Mouse (Mus musculus) gastrocnemius, postnatal 10 days (tissue): ENCODE data around the gene Adck1. TPM values are rescaled to one million over a fixed set of nuclear protein-coding genes. Genes with fewer than 3 reads are reported as not detected.
A peak's percentile ranks its signal among the peaks of the same experiment; 100 is the strongest.
"Not testable (repeated sequence)": the region's sequence is repeated elsewhere in the genome, so short reads cannot be mapped to it uniquely, and the experiment has no call there.

ENCODE experiments used
- DNase-seq: peaks from one replicate; pipeline ENCODE4 v3.0.0; 2021; ENCODE audit warnings: mixed read lengths
- long read RNA-seq, 2 experiments: library from polyadenylated mRNA; stranded (forward); transcript quantifications; one replicate each; pipeline ENCODE4 v2.0.0; 2021
- total RNA-seq, 2 experiments: library from RNA; stranded (reverse); gene quantifications; 2 replicates each; pipeline ENCODE4 v1.2.3; 2021

Gene Adck1
- total RNA-seq, result 10 to 100 TPM; 10.4 to 10.8 TPM
- long read RNA-seq, experiment 1, transcript Adck1-201 (11 exons, 2,158 nt), result minor isoform, 6 of 30 reads
- long read RNA-seq, experiment 1, transcript Adck1-202 (11 exons, 2,199 nt), result major isoform, 10 of 30 reads
- long read RNA-seq, experiment 1, transcript Adck1-204 (11 exons, 2,253 nt), result minor isoform, 6 of 30 reads
- long read RNA-seq, experiment 1, partial matches to known transcripts, result 1 of 30 reads
- long read RNA-seq, experiment 1, other reads (novel, unspliced or antisense), result 6 of 30 reads
- long read RNA-seq, experiment 2, transcript Adck1-202 (11 exons, 2,199 nt), result major isoform, 8 of 26 reads
- long read RNA-seq, experiment 2, transcript Adck1-204 (11 exons, 2,253 nt), result minor isoform, 5 of 26 reads
- long read RNA-seq, experiment 2, transcript Adck1-201 (11 exons, 2,158 nt), result minor isoform, 7 of 26 reads
- long read RNA-seq, experiment 2, partial matches to known transcripts, result 3 of 26 reads
- long read RNA-seq, experiment 2, other reads (novel, unspliced or antisense), result 2 of 26 reads

- DNase-seq, result peak; percentile 84
Measured at GRCm38 (mm10) chr12:88360441-88361119, at the start of gene Adck1. Gene Adck1, plus strand, starts transcription at chr12:88360554.

- no peak for DNase-seq
Measured at GRCm38 (mm10) chr12:88314556-88314955, 45.8 kb upstream of the Adck1 start.

- DNase-seq, result not testable (repeated sequence)
Measured at GRCm38 (mm10) chr12:88323926-88324325, 36.4 kb upstream of the Adck1 start, which contains the start of gene Gm5039. Gene Gm5039, minus strand, starts transcription at chr12:88324026.

GRCm38 (mm10) chr12:88336662-88337413, 23.5 kb upstream of the Adck1 start:
- DNase-seq, result not testable (repeated sequence)

- DNase-seq, result not testable (repeated sequence)
Measured at GRCm38 (mm10) chr12:88341286-88341685, 19.1 kb upstream of the Adck1 start.

GRCm38 (mm10) chr12:88354182-88354702, 6.1 kb upstream of the Adck1 start:
- DNase-seq, result no peak

GRCm38 (mm10) chr12:88361120-88361445, 729 bp downstream of the Adck1 start:
- DNase-seq, result no peak

GRCm38 (mm10) chr12:88367673-88368072, 7.3 kb downstream of the Adck1 start:
- no peak for DNase-seq

- DNase-seq, result no peak
Measured at GRCm38 (mm10) chr12:88368618-88369017, 8.3 kb downstream of the Adck1 start.

GRCm38 (mm10) chr12:88369690-88370089, 9.3 kb downstream of the Adck1 start:
- not testable (repeated sequence) for DNase-seq

- not testable (repeated sequence) for DNase-seq
Measured at GRCm38 (mm10) chr12:88370321-88370720, 10.0 kb downstream of the Adck1 start.

- no peak for DNase-seq
Measured at GRCm38 (mm10) chr12:88372018-88372417, 11.7 kb downstream of the Adck1 start.

- no peak for DNase-seq
Measured at GRCm38 (mm10) chr12:88376820-88377219, 16.5 kb downstream of the Adck1 start.

GRCm38 (mm10) chr12:88378256-88378655, 17.9 kb downstream of the Adck1 start:
- no peak for DNase-seq

- no peak for DNase-seq
Measured at GRCm38 (mm10) chr12:88388832-88389231, 28.5 kb downstream of the Adck1 start.

GRCm38 (mm10) chr12:88398658-88399057, 38.3 kb downstream of the Adck1 start:
- DNase-seq, result no peak

GRCm38 (mm10) chr12:88403541-88403940, 43.2 kb downstream of the Adck1 start:
- DNase-seq, result peak; percentile 18

- DNase-seq, result peak; percentile 68
Measured at GRCm38 (mm10) chr12:88405113-88405512, 44.8 kb downstream of the Adck1 start.

GRCm38 (mm10) chr12:88407996-88408322, 47.6 kb downstream of the Adck1 start:
- DNase-seq, result no peak

GRCm38 (mm10) chr12:88408323-88409047, 48.1 kb downstream of the Adck1 start:
- DNase-seq, result no peak

- DNase-seq, result no peak
Measured at GRCm38 (mm10) chr12:88413239-88413638, 52.9 kb downstream of the Adck1 start.
